Mouse (Mus musculus) neural tube, embryonic 14.5 days (tissue): ENCODE results near the gene Dbndd2. TPM values are rescaled to one million over a fixed set of nuclear protein-coding genes. Genes with fewer than 3 reads are reported as not detected.

ENCODE experiments used
- ATAC-seq: fragments of 200-750 bp; cut with Nextera tagmentation; 2 replicates; pipeline ENCODE4 v1.8.0; 2017; ENCODE audit warnings: low read depth, mild to moderate bottlenecking, moderate TSS enrichment, moderate library complexity
- H3K27ac ChIP-seq: fragments of 300-500 bp; sonication (generic); 2 replicates; pipeline ENCODE4 v1.5.1; 2014; ENCODE audit warnings: low read depth, mild to moderate bottlenecking, control low read depth, low read length, moderate library complexity, mixed read lengths
- H3K27me3 ChIP-seq: fragments of 300-500 bp; sonication (generic); 2 replicates; pipeline ENCODE4 v1.6.1; 2014; ENCODE audit warnings: low read length; ENCODE audit not compliant: control insufficient read depth, insufficient read depth
- H3K36me3 ChIP-seq: fragments of 300-500 bp; sonication (generic); 2 replicates; pipeline ENCODE4 v1.6.1; 2014; ENCODE audit warnings: low read length, mixed read lengths; ENCODE audit not compliant: control insufficient read depth, insufficient read depth
- H3K4me1 ChIP-seq: fragments of 300-500 bp; sonication (generic); 2 replicates; pipeline ENCODE4 v1.6.1; 2014; ENCODE audit warnings: low read length; ENCODE audit not compliant: control insufficient read depth, insufficient read depth
- H3K4me2 ChIP-seq: fragments of 300-500 bp; sonication (generic); 2 replicates; pipeline ENCODE4 v1.6.1; 2014; ENCODE audit warnings: mild to moderate bottlenecking, low read depth, low read length, control low read depth
- H3K4me3 ChIP-seq: fragments of 300-500 bp; sonication (generic); 2 replicates; pipeline ENCODE4 v1.5.1; 2014; ENCODE audit warnings: low read depth, low read length, control low read depth, mixed read lengths
- H3K9ac ChIP-seq: fragments of 300-500 bp; sonication (generic); replicated peaks from 2 replicates; pipeline ENCODE4 v1.6.1; 2014; ENCODE audit warnings: low read depth, mild to moderate bottlenecking, control low read depth, low read length, mixed read lengths
- H3K9me3 ChIP-seq: fragments of 300-500 bp; sonication (generic); 2 replicates; pipeline ENCODE4 v1.6.1; 2016; ENCODE audit warnings: low read length; ENCODE audit not compliant: control insufficient read depth
- WGBS: fragments of 180-500 bp; shearing (Covaris S2); extraction: QIAGEN DNeasy Blood & Tissue Kit; methylation state at CpG from one replicate; pipeline ENCODE4 v1.1.7; 2014; 5-methylcytosine and 5-hydroxymethylcytosine counted together
- polyA plus RNA-seq: library from polyadenylated mRNA; unstranded; fragments of >200 nt; fragmentation: Nextera tagmentation; extraction: Ambion mirVana; gene quantifications from 2 replicates; pipeline ENCODE4 v1.2.1, GENCODE M21; 2014

Dbndd2 gene
- polyA plus RNA-seq, 1 experiment from 2014 or later: 13.7 TPM

- H3K27me3 ChIP-seq: 0 out of 2 replicates have a peak, but pooled peaks cover 3% of the 10 kb centered on the region
- H3K27ac ChIP-seq: no peak overlapping the region; the same call in 1 of the 2 replicates
- peak overlapping the region; percentile 63 for H3K4me3 ChIP-seq
- H3K9ac ChIP-seq: peak overlapping the region; percentile 64
- H3K4me1 ChIP-seq: 0 out of 2 replicates have a peak, but pooled peaks cover 3% of the 10 kb centered on the region
- H3K36me3 ChIP-seq: 0 out of 2 replicates have a peak, but pooled peaks cover 10% of the 10 kb centered on the region
- no peak; the same call in 1 of the 2 replicates for ATAC-seq
- WGBS: 12% methylated on average over 11 of the region's 11 CpGs
- peak overlapping the region; percentile 99 for H3K4me2 ChIP-seq
- no peaks in the 10 kb centered on the region for H3K9me3 ChIP-seq
Measured at GRCm38 (mm10) chr2:164487115-164487527, 1.2 kb downstream of the Dbndd2 start.

DNA sequence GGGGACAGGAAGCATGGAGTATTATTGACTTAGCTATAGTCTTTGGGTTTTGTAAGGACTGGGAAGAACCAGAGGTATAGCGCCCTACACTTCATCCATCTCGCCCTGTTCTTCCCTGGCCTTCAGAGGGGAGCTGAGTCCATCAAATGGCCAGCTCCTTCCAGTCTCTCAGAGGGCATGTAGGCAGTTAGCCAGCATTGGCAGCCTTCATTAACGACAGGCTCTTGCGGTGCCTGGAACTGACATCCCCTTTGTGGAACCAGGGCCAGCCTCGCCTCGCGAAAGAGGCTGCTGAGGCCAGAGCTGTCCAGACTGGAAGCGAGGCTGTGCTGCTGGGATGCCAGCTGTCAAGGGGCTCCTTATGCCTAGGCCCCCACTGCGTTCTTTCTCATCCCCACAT, 1.9 kb downstream of the Dbndd2 start:
- Histone ChIP-seq H3K36me3 (0 out of 2 replicates have a peak, but pooled peaks cover 10% of the 10 kb centered on the region), H3K27ac (no peak overlapping the region), H3K9me3 (no peaks in the 10 kb centered on the region), H3K4me3 (no peak overlapping the region), H3K9ac (no peak overlapping the region), H3K27me3 (0 out of 2 replicates have a peak, but pooled peaks cover 3% of the 10 kb centered on the region), H3K4me1 (0 out of 2 replicates have a peak, but pooled peaks cover 3% of the 10 kb centered on the region), H3K4me2 (0 out of 2 replicates have a peak overlapping the region, but pooled peaks have one; percentile 6)
- 53% methylated on average over 9 of the region's 9 CpGs for WGBS
- ATAC-seq: no peak

GRCm38 (mm10) chr2:164494126-164494525, 8.2 kb downstream of the Dbndd2 start:
- Histone ChIP-seq H3K27ac (no peak overlapping the region), H3K4me1 (peaks cover 11% of the 10 kb centered on the region), H3K9me3 (no peaks in the 10 kb centered on the region), H3K27me3 (no peaks in the 10 kb centered on the region), H3K4me2 (no peak overlapping the region), H3K36me3 (0 out of 2 replicates have a peak, but pooled peaks cover 10% of the 10 kb centered on the region), H3K4me3 (no peak overlapping the region), H3K9ac (no peak overlapping the region)
- 53% methylated on average over 2 of the region's 2 CpGs for WGBS
- ATAC-seq: no peak

- 64% methylated on average over 1 of the region's 1 CpGs for WGBS
- no peak for ATAC-seq
- Histone ChIP-seq H3K4me2 (0 out of 2 replicates have a peak overlapping the region, but pooled peaks have one; percentile 87), H3K9ac (no peak overlapping the region), H3K27ac (no peak overlapping the region), H3K4me3 (no peak overlapping the region), H3K36me3 (no peaks in the 10 kb centered on the region), H3K4me1 (peaks cover 11% of the 10 kb centered on the region), H3K27me3 (no peaks in the 10 kb centered on the region), H3K9me3 (no peaks in the 10 kb centered on the region)
Measured at GRCm38 (mm10) chr2:164496331-164496730, 10.4 kb downstream of the Dbndd2 start.

DNA sequence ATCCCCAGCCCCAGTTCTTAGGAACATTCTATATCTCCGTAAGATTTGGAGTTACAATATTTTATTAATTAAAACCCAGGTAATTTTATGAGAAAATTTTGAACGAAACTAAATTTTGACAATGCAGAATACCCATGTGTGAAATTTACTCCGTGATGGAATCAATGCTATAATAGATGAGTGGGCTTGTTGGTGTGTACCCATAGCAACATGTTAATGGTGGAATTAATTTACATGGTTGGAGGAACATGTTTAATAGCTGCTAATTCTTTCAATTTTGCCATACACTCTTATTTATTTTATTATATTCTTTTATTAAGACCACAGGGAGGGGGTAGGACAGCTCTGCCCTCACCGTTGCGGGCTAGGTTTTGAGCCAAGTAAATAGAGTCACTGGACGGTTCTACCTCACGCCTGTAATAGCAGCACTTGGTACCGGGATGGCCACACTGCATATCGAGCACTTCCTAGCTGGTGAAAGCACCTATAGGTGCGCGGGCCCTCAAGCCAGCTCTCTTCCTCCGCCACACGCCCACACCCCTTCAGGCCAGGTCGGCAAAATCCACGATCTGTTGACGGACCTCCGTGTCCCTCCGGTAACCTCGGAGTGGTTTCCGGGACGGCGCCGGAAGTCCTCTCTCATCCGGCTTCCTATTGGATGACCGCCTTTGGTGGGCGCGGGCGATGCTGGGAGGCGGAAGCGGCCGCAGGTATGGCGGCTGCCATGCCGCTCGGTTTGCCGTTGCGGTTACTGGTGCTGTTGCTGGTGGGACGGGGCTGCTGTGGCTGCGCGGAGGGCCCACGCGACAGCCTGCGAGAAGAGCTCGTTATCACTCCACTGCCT, 11.2 kb downstream of the Dbndd2 start, which contains the start of gene Pigt:
TSS of gene Pigt (plus strand) at position 674 of the 844 bp plus-strand sequence.
- peak; percentile 97 for ATAC-seq
- H3K9ac ChIP-seq: peak within 1 kb of the TSS; percentile 67
- 4% methylated on average over 43 of the region's 43 CpGs for WGBS
- H3K27ac ChIP-seq: peak within 1 kb of the TSS; percentile 72
- H3K27me3 ChIP-seq: no peaks in the 10 kb centered on the region
- peak within 1 kb of the TSS; percentile 87 for H3K4me2 ChIP-seq
- H3K4me3 ChIP-seq: peak within 1 kb of the TSS; percentile 82
- H3K4me1 ChIP-seq: peaks cover 11% of the 10 kb centered on the region
- H3K9me3 ChIP-seq: no peaks in the 10 kb centered on the region
- H3K36me3 ChIP-seq: no peaks in the 10 kb centered on the region

GRCm38 (mm10) chr2:164497691-164498268, 11.9 kb downstream of the Dbndd2 start:
- peak overlapping the region; percentile 67 for H3K9ac ChIP-seq
- H3K4me2 ChIP-seq: peak overlapping the region; percentile 87
- H3K4me1 ChIP-seq: peaks cover 11% of the 10 kb centered on the region
- ATAC-seq: peak; percentile 54; the same call in 1 of the 2 replicates
- 5% methylated on average over 21 of the region's 21 CpGs for WGBS
- no peaks in the 10 kb centered on the region for H3K9me3 ChIP-seq
- H3K4me3 ChIP-seq: peak overlapping the region; percentile 82
- H3K27ac ChIP-seq: no peak overlapping the region
- H3K36me3 ChIP-seq: no peaks in the 10 kb centered on the region; the same call in none of the 2 replicates
- no peaks in the 10 kb centered on the region for H3K27me3 ChIP-seq

DNA sequence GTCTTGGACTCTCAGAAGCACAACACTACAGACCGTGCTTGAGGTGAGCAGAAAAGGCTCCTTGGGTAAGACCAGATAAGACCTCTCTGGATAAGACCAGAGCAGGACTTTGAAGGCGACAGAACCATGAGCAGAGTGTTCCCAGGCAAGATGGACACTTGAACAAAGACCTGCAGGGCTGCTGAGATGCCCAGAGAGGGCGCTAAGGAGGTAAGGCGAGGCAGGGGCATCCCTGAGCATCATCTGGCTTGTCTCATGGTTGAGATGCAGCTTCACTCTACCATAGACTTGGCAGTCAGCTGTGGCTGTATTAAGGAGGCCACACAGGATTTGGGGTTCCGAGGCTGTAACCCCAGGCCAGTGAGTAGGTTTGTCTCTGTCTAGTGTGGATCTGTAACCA, 13.4 kb downstream of the Dbndd2 start:
- H3K4me2 ChIP-seq: no peak overlapping the region
- H3K4me3 ChIP-seq: no peak overlapping the region
- no peak overlapping the region for H3K9ac ChIP-seq
- H3K27ac ChIP-seq: no peak overlapping the region
- H3K27me3 ChIP-seq: no peaks in the 10 kb centered on the region
- ATAC-seq: no peak
- peaks cover 11% of the 10 kb centered on the region for H3K4me1 ChIP-seq
- no peaks in the 10 kb centered on the region for H3K9me3 ChIP-seq
- peaks cover 11% of the 10 kb centered on the region for H3K36me3 ChIP-seq
- 72% methylated on average over 5 of the region's 5 CpGs for WGBS

GRCm38 (mm10) chr2:164500511-164500910, 14.6 kb downstream of the Dbndd2 start:
- peaks cover 11% of the 10 kb centered on the region for H3K4me1 ChIP-seq
- 58% methylated on average over 7 of the region's 7 CpGs for WGBS
- no peak overlapping the region for H3K4me3 ChIP-seq
- peaks cover 15% of the 10 kb centered on the region for H3K36me3 ChIP-seq
- H3K4me2 ChIP-seq: no peak overlapping the region
- ATAC-seq: no peak
- no peaks in the 10 kb centered on the region for H3K27me3 ChIP-seq
- no peaks in the 10 kb centered on the region for H3K9me3 ChIP-seq
- no peak overlapping the region for H3K9ac ChIP-seq
- no peak overlapping the region for H3K27ac ChIP-seq

DNA sequence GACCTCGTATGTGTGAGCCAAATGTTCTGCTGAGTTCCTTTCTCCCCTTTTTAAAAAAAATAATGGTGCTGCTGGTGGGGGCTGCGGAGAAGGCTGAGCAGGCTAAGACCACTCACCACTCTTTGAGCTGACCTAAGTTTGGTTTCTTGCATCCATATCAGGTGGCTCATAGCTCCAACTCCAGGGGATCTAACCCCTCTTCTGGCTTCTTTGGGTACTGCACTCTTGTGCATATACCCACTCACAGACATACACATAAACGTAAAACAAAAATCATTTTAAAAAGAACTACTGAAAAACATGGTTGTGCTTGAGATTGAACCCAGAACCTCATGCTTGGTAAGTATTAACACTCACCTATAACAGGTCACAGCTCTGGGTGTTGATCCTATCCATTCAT, 19.0 kb downstream of the Dbndd2 start:
- 97% methylated on average over 3 of the region's 3 CpGs for WGBS
- no peak overlapping the region for H3K4me3 ChIP-seq
- H3K36me3 ChIP-seq: peaks cover 15% of the 10 kb centered on the region
- H3K4me1 ChIP-seq: no peaks in the 10 kb centered on the region
- H3K4me2 ChIP-seq: no peak overlapping the region
- no peak overlapping the region for H3K27ac ChIP-seq
- no peak for ATAC-seq
- no peak overlapping the region for H3K9ac ChIP-seq
- no peaks in the 10 kb centered on the region for H3K9me3 ChIP-seq
- no peaks in the 10 kb centered on the region for H3K27me3 ChIP-seq
